Mouse (Mus musculus) right cerebral cortex, adult 2 months (tissue): Measurements from ENCODE around the gene Alpl.

Experiments used
- DNase-seq, 2 experiments: peaks; one replicate each; pipeline ENCODE4 v3.0.0; 2021 to 2022; ENCODE audit warnings: low spot score in 2 of 2

Alpl gene

DNA sequence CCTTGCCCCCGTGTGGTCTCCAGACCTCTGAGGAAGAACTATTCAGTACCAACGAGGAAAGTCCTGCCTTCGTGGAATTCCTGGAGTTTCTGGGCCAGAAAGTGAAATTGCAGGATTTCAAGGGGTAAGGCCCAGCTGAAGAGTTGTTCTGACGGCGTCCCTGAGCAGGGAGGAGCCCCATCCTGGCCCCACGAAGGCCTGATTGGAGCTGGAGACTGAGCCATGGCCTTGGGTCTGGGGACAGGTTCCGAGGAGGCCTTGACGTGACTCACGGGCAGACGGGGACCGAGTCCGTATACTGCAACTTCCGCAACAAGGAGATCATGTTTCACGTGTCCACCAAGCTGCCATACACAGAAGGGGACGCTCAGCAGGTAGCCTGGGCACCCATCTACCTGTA, 78.5 kb downstream of the Alpl start:
- no peak for DNase-seq

DNA sequence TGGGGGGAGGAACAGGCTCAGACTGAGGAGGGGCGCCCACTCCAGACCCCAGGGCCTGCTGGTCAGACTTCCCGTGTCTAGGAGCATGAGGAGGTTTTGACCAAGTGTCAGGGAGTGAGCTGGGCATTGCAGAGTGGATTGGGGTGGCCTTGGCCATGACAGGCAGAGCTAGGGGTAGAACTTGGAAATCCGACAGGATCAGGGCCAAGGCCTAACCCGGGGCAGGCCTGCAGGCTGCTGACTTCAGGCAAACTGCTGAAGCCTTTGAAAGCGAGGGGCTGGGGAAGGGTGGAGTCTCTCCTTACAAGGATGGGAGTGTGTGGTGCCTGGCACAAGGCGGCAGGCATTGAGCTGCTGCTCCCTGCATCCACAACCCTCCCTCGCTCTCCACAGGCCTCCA, 79.2 kb downstream of the Alpl start:
- no peak for DNase-seq

DNA sequence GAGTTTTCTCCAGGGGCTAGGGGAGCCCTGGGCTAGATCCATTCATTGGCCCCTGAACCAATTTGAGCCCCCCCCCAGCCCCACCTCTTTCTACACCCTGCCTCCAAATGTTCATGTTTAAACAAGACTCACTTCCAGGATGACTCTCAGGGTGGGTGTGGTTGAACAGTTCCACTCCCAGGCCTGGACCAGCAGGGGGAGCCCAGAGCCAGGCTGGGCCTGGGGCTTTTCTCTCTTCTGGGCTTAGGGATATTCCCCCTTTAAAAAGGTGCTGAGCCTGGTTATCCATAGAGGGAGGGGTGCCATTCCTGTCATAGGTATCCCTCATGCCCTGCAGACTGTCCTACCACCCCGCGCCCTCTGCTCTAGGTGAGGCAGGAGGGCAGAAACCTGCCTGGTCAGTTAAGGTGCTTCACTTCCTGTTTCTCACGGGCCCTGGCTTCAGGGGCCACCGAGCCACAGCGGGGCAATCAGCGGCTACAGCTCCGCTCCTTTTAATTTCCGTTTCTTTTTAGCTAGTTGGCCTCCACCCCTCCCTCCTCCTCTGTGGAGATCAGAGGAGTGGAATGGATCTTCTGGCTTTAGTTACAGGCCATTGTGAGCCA, 82.1 kb downstream of the Alpl start:
- DNase-seq = no peak

DNA sequence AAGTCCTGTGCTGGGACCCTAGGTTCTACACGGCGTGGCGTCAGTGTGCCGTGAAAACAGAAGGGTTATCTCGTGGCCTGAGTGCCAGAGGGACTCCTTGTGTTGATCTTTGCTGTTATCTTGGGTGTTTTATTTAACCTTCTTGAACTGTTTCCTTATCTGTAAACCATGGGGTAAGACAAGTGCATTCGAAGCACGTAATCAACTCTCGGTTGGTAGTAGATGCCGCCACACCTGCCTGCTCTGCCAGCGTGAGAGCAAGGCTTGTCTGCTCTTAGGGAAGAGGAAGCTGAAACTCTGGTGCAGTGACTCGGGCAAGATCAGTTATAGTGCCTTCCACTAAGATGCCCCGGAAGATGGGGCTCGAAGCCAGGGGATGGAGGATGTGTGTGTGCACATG, 83.2 kb downstream of the Alpl start:
- DNase-seq = no peak

DNA sequence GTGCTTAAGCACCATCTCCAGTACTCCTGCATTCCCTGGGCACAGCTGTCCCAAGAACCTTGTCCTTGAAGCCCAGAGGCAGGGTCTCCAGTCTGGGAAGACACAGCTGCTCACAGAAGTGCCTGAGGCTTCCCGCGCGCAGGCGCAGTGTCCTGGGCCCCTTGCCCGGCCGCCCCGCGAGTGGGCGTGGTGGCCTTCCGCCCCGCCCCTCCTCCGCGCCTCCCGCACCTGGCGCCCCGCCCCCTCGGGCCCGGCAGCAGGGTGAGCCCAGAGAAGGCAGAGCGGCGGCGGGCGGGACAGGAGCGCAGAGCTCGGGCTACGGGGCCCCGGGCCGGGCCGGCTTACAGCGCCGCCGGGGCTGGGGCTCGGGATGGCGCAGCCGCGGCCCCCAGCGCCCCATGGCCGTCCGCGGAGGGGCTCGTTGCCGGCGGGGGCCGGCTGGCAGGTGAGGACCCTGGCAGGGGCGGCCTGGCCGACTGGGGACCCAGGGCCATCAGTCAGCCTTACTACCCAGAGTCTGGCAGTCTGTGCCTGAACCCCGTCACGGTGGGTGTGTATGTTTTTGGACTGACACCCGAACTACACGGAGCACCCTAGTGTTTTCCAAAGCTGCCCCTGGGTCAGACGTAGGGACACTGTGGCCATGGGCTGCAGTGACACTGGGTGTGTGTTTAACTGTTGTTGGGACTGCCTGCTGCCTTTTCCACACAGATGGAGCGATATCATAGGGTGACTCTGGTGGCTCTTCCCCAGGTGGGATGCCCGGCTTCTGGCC, 88.8 kb downstream of the Alpl start:
- peak in 1 of 2 experiments; percentile 54 for DNase-seq

DNA sequence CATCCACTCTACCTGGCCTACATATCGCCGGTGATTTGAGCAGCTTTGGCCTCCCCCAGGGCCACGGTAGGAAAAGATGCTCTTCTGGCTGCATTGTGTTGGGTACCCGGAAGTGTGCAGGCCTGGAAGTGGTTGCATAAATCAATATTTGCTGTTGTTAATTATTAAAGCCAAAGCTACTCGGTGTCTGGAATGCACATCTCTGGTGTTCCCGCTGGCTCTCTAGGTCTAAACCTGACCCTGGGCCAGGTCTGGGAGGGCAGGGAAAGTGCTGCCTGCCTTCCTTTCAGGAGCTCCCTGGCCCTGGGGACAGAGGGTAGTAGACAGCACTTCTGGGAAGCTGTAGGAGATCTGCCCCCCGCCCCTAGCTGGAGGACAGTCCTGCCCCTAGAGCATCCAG, 89.7 kb downstream of the Alpl start:
- DNase-seq = no peak

DNA sequence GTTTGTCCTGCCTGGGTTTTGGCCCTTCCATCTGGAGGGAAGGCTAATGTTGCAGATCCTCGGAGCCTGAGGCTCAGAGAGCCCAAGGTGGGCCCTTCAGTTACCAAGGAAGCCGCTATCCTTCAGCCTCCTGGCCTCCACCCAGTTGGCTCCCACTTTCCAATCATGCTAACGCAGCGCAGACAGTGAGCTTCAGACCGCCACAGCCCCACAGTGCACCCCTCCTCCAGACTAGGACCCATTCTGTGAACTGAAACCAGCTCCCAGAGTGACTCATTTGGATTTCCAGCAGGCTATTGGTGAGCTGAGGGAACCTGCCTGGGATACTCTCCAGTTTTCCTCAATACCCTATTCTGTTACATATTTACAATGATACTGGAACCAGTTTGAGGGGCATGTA, 90.8 kb downstream of the Alpl start:
- peak in 1 of 2 experiments; percentile 38 for DNase-seq

DNA sequence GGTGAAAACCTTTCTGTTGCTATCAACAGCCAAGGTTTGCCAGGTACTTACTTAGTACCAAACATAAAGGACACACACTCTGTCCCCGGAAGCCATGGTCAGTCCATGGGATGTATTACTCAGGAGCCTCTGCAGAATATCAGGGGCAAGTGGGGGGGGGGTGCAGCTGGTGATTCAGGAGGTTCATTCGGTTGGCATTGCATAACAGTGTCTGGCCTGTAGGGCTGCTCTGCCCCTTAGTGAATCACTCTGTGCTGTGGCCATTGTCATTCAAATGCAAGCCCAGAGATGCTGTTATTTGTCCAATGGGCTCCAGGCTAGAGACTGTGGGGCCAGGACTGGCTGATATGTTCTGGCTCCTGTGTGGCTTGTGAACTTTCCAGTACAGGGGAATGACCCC, 91.6 kb downstream of the Alpl start:
- DNase-seq = no peak

DNA sequence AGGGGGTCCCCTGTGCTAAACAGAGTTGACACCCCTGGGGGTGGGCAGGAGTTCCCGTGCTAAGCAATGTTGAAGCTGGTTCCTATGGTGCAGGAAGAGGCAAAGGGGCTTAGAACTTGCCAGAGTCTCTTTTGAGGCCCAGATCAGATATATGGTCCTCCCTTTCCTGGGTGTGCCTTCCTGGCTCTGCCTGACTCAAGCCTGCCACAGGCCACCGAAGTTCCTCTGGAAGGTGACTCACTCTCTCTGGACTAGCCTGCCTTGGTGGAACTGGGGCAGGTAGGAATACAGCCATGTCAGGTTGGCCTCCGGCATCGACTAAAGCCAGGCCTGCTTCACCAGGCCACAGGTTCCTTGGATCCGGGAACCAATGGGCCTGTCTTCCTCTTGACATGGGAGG, 93.1 kb downstream of the Alpl start:
- no peak for DNase-seq

DNA sequence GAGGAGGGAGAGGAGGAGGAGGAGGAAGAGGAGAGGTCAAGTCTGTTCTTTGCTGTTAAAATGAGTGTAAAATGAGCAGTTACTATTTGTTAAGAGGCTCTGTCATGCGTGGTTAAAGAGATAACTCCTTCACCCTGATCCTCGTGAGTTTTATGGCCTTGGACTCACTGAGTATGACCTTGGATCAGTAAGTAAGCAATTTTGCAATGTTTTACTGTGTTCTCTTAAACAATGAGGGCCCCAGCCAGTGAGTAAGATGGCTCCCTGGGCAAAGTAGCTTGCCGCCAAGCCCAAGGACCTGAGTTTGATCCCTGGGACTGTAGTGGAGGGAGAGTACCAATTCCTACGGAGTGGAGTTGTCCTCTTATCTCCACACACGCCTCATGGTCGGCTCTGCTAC, 95.2 kb downstream of the Alpl start:
- no peak for DNase-seq

DNA sequence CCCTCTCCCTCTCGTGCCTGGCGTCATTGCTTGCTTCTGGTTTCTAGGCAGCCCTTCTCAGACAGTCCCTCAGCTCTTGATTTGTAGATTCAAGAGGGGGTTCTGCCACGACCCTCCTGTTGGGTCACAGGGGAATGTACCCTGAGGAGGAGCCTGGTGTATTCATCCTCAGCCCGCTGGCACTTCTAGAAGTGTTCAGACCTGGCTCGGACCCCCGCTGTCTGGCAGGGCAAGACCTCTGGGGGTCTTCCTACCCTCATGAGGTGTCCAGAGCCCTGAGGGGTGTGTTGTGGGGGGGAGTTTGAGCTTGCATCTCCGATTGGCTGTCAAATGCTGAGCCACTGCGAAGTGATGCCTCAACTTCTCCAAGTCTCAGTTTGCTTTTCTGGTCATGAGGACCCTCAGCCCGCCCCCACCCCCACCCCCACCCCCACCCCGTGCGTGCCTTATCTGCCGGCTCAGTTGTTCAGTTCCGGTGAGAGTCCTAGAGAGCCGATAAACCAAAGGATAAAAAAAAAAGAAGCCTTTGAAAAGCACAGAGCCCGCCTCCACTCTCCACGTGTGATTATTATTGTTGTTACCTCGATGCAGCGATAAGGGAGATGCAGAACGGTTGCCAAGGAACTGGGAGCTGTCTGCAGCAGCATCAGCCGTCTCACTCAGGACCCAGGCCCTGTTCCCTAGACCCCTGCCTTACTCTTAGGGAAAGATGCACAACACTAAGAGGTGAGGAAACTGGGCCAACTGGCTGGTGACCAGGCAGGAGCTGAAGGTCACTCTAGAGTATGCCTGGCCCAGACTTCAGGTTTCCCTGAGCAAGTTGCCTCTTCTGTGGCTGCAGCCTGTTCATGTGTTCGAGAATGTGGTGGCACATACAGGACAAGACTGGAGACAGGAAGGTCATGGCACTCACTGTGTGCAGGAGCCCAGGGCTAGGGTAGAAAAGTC, 96.6 kb downstream of the Alpl start:
- no peak for DNase-seq

DNA sequence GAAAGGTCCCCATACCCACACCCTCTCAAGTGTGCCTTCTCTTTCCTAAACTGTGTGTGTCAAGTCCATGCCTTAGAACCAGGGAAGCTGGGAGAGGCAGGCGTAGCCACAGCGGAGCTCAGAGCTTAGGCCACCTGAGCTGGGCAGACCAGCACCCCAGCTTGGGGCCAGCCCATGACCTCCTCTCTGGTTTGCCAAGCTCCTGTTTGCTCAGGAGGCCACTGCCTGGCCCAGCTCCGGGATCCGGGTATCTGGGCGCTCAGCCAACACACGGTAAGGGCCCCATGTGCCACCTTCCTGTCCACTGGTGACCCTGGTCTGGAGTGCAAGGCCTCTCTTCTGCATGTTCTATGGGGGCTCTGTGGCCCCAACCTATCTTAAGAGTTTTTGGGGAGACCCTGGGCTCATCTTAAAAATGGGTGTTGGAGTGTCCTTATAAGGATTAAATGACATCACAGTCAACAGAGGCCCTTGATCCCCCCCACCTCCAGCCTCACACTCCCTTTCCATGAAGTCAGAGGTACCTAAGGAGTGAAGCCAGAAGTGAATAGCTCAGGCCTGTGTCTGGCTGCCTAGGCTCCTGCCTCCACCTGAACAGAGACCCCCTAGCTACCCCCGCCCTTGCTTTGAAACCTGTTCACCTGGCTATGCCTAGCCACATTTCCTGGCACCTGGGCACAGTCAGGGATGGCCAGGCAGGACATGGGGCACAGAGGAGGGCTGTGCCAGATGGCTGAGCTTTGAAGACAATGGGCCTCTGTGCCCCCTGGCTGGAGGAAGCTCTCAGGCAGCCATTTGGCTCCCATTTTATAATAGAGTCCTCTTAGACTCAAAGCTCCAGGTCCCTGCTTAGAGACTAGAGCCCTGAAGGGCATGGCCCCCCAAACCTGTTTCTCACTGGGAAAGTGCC, 97.9 kb downstream of the Alpl start:
- no peak for DNase-seq

DNA sequence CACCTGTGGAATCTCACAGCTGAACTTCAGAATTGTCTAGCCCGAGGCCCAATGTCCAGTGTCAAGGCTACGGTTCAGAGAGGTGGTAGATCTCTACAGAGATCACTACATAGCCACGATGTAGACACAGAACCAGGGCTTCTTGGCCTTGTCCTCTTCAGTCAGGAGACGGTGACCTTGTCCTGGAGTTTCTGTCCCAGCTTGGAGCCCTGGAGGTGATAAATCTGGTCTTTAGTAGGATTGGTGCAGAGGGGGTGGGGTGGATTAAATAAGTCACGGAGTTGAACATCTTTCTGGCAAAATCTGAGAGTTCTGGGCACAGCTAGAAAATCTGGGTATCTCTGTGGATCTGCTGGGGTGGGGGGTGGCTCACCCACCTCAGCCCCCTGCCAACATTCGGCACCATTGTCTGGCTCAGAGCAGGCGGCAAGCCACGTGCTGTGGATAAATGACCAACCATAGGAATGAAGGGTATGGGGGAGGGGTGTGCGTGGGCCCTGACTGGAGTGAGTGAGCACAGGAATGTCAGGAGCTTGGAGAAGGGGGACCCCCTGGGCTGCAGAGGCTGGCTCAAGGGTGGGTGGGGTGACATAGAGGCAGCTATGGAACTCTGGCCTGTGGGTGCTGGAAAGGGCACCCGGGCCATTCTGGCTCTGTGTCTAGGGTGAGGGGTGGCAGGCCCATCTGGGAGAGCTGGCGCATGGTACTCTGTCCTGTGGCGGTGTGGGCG, 98.9 kb downstream of the Alpl start:
- no peak for DNase-seq

DNA sequence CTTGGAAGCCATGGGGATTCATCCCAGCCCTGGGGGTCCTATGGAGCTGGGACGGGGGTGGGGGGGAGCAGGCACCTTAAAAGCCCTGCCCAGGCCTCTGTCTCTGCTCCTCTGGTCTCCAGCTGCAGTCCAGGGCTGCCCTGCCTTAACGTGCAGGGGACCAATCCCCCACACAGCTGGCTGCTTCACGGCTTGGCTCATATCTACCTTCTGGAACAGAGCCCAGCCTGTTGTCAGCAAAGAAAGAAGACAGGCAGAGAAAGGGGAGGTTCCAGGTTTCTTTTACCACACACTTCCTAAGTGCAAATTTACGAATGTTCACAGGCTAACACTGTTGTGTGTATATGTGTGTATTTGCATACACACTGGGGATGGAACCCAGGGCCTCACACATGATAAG, 100.3 kb downstream of the Alpl start:
- DNase-seq = no peak

DNA sequence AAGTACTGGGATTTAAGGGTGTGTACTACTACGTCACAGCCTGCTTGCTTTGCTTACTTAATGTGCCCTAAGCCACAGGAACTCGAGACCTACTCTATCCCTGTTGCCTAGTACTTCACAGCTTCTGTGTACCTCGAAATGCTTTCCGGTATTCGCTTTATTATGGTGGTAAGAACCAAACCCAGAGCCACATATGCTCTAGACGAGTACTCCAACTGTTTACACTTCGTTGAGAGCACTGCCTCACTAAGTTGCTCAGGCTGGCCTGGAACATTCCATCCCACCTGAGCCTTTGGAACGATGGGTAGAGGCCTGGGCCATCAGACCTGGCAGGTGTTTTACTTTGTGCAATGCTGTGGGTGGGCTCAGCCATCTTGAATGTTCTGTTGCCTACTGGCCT, 100.9 kb downstream of the Alpl start:
- no peak for DNase-seq

DNA sequence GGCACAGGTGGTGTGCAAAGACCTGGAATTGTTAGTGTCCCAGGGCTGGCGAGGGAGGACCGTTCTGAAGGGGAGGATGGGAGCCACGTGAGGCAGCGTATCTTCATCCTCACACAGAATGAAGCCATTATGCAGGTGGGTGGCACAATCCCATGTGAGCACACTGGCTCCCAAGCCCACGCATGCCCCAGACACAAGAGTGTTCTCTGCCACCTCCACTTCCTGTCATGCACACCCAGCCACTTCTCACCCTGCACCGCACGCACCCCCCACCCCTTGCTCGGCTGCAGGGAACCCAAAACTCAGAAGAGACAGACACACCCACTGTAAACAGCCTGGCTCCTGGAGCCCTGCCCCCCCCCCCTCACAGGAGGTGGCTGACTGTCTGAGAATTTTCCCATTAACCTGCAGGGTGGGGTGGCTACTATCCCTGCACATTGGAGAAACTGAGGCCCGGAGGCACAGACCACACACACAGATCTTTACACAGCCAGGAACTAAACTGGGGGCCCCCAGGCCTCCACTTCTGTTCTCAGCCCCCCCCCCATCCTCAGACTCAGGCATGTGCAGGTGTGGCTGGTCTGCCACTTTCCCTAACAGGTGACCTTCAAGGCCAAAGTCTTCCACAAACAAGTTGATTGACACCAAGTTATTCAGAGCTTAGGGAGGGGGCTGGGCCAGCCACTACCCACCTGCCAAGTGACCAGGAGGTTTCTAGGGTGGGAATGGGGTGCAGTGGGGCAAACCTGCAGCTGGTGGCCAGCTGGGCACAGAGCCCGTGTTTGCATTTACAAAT, 103.9 kb downstream of the Alpl start:
- DNase-seq = peak; percentile 61 to 73
